Mouse (Mus musculus): ENCODE results near the gene Mansc1.

The Mansc1 gene

DNA sequence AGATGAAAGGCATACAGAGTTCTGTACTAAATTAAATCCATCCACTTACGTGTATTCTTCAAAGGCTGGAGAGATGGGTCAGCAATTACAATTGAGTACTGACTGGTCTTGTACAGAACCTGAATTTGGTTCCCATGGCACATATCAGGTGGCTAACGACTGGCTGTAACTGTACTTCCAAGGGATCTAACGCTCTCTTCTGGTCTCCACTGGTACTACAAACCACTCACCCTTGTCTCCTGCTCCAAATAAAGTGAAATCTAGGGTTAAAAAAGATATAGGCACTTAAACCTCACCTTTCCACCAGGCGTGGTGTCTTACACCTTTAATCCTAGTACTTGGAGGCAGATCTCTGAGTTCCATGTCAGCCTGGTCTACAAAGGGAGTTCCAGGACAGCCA lies 4.2 kb upstream of the Mansc1 start:
- DNase-seq, result no peak

DNA sequence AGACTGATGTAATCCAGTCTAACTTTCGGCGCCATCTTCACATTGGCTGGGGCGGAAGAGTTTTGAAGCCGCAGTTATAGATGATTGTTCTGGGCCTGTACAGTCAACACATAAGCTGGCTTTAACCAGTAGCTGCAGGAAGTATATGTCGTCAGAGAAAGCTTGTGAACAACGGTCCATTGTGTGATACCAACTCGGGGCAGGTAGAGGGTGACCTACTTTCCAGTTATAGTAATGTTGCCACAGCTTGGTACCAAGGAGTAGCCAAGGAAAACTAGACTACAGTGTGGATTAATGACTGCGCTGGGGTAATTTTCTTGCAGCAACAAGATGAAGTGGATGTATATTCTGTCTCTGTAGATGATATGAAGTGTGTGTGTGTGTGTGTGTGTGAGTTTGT lies 1.3 kb upstream of the Mansc1 start:
- no peak for DNase-seq

DNA sequence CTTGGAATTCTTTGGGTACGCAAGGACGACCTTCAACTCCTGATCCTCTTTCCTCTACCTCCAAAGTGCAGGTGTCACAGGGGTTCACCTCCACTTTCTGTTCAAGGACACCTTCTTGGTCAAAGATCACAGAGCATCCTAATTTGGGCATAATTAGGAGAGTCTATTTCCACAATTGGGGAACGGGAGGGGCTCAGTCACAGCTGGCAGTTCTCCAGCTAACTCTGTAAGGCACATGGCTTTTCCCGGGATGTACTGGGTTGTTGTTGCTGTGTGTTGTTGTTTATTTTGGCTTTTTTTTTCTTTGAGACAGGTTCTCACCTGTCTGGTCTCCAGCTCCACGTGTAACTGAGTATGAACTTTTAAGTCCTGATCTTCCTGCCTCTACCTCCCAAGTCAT lies 468 bp upstream of the Mansc1 start:
- DNase-seq, result peak; percentile 22

DNA sequence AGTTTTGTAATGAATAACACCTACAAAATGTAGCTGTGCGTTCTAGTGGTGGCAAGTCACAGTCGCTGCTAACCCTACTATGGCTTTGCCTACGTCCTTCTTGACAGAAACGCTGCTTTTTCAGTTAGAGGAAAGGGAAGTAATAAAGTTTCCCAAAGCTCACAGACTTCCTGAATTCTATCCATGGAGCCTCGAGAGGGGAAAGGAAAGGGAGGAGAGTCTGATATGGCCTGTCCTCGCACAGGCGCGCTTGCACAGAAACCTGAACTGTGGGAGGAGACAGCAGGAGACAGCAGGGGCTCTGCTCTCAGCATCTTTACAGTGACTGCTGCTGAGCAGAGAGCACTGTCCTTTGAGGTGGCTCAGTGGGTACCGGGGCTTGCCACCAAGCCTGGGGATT lies 1.8 kb downstream of the Mansc1 start:
- DNase-seq, result peak; percentile 51

DNA sequence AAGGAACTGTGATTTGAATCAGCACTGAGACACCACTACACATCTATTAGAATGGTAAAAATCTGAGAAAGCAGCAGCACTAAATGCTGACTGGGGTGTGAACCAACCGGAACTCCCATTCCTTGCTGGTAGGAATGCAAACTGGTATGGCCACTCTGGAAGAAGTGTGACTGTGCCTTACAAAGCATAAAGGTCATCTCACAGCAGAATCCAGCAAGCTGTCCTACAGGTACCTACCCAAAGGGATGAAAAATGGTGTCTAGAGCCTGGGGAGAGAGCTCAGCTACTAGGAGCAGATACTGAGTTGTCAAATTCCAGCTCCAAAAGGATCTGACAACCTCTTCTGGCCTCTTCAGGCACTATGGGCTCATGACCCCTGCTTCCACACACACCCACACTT lies 5.7 kb downstream of the Mansc1 start:
- no peak for DNase-seq

DNA sequence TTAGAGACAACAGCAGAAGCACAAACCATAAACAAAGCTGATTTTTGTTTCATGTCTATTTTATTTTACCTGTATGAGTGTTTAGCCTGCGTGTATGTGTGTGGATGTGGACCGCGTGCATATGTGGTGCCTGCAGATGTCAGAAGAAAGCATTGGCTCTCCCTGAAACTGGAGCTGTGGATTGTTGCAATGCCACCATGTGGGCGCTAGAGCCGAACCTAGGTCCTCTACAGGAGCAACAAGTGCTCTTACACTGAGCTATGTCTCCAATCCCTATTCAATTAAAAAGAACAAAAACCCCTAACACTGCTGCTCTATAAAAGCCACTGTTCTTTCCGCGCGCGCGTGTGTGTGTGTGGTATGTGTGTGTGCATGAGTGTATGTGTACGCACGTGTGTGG lies 6.9 kb downstream of the Mansc1 start:
- no peak for DNase-seq

DNA sequence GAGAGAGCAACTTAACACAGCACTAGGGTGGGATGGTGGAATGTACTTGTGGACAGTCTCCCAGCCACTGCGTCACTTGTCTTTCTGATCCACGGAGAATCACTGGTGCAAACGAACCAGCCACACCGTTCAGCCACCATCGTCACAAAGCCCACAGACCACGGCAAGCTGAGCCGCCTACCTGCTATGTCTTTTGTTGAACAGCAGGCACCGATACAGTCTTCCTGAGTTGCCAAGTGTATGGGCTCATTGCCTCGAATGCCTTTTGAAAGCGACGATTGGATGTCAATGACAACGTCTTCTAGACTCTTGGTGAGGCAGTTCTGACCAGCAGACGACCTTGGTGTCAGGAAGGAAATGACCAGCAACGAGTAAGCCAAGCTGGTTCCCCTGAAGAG lies 10.7 kb downstream of the Mansc1 start:
- no peak for DNase-seq

DNA sequence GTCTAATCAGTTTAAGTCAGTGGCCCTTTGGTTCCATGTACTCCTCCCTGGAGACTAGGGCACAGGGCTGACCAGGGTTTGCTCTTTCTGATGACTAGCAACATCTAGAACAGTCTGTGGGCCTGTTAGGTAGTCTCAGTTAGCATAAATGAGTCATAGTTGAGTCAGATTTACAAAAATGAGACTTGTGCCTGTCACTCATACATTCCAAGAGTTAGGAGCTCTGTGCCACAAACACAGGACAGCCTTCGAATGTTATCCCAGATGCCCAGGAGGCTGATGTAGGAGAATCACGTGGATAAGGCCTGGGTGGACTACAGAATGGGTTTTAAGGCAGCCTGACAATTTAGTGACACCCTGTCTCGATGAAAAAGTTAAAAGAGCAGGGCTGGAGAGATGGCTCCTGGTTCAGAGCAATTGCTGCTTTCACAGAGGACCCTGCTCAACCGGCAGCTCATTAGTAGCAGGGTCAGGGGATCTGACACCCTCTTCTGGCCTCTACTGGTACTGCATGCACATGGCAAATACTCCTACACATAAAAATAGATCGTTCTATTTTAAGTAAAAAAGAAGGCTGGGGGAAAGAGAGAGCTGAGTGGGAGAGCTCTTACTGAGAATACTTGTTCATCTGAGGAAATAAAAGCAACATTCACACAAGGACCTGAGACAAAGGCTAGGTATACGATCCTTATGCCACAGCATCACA lies 11.3 kb downstream of the Mansc1 start:
- no peak for DNase-seq

DNA sequence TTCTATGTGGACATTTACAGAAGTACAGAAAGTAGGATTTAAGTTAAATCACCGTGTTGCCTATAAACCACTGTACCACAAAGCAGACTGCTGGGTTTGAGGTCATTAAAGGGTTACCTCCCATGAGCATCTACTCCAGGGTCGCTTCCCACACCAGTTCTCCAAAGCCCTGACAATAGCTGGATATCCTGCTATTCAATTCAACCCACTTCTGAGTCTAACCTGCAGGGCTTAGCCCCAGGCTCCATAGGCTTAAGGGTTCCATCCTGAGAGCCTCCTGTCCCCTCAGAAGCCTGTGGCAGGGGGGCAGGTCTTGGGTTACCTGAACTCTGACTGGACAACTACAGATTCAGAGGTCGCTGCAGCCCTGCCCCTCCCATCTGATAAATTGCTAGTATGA lies 12.2 kb downstream of the Mansc1 start:
- no peak for DNase-seq

DNA sequence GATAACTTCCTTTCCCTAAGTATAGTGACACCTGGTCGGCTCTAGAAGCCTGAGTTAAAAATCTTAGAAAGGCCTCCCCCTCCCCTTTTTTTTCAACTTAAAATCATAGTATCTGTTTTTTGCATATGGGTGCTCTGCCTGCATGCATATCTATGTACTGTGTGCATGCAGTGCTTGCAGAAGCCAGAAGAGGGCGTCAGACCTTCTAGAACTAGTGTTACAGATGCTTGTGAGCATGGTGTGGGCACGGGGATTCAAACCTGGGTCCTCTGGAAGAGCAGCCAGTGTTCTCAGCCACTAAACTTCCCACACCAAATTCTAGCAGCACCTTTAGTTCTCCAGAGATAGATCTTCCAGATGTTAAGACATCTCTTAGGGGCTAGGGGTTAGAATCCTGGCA lies 14.7 kb downstream of the Mansc1 start:
- no peak for DNase-seq

DNA sequence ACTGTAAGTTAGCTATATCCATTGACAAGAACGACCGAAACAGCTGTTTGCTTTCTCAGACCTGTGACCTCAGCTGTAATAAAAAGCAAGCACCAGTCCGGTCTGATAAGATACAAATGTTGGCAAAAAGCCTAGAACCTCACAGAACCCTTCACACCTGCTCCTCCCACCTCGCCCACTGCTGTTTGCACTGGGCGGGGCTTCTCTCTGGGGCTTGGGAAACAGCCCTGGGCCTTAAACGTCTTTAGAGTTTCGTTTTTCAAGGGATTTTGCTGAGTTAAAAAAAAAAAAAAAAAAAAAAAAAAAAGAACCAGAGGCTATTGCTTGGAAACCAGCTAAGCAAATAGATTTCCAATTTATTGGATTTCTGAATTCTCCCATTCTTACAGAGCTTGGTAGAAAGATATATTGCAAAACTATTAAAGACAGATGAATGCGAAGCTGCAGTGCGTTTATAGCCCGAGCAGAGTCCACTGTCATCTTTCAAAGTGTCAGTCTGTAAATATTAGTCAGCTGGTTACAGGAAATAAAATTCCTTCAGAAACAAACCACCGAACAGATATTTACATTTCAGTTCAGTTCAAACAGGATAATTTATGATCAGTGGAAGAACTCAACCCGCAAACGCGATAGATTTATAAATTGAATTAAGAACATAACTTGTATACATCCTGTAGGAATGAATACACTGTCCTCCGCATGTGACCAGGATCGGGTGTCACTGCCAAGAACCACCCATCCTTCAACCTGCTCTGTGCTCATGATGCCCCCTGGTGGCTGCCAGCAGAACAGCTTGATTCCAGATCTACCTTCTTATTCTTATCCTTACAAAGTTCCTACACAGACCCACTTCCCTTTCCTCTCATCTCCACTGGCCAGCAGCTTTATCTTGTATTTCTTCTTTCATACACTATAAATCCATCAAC lies 17.3 kb downstream of the Mansc1 start:
- DNase-seq, result peak; percentile 89

DNA sequence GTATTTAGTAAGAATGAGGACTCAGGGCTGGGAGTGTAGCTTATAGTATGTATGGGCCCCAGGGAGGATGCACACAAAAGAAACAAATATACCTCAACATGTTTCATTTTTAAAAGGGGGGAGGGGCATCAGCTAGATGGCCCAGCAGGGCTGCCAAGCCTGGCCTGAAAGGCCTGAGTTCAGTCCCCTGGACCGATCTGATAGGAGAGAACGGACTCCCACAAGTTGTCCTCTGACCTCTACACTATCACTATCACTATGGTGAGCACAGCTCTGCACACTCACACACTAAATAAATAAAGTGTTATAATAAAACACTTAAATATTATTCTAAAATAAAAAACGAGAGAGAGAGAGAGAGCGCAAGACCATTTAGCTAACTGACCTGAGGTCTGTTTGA lies 18.0 kb downstream of the Mansc1 start:
- no peak for DNase-seq

DNA sequence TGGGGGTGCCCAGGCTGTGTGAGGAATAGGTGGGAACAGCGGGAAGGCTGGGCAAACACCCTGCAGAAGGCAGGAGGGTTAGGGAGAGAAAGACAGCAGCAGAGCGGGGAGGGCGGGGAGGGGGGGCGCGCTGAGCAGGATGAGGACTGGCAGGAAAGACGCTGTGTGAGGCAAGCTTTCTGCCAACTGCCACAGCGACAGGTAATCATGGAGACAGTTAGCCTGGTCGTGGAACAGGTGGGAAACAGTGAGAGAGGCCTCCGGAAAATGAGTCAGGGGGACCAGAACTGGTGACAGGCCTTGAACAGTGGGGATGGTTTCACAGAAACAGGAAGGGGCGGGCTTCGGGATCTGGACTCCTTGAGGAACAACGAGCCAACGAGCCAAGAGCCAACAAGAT lies 20.4 kb downstream of the Mansc1 start:
- no peak for DNase-seq

DNA sequence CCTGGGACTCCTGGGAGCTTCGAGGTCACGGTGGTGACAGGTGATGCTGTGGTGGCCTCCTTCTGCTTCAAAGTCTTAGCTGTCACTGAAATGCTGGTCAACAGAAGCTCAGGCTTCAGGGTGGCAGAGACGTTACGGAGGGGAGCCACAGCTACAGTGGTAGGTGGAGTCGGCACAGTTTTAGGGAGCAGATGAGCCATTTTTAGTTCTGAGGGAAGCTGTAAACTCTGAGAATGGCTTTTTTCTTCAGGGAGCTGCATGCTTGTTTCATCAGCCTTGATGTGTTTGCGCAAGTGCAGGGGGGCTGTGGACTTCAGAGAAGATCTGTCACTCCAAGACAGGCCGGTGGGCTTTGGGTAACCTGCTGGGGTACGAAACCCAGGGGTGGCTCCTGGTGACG lies 21.9 kb downstream of the Mansc1 start:
- no peak for DNase-seq

DNA sequence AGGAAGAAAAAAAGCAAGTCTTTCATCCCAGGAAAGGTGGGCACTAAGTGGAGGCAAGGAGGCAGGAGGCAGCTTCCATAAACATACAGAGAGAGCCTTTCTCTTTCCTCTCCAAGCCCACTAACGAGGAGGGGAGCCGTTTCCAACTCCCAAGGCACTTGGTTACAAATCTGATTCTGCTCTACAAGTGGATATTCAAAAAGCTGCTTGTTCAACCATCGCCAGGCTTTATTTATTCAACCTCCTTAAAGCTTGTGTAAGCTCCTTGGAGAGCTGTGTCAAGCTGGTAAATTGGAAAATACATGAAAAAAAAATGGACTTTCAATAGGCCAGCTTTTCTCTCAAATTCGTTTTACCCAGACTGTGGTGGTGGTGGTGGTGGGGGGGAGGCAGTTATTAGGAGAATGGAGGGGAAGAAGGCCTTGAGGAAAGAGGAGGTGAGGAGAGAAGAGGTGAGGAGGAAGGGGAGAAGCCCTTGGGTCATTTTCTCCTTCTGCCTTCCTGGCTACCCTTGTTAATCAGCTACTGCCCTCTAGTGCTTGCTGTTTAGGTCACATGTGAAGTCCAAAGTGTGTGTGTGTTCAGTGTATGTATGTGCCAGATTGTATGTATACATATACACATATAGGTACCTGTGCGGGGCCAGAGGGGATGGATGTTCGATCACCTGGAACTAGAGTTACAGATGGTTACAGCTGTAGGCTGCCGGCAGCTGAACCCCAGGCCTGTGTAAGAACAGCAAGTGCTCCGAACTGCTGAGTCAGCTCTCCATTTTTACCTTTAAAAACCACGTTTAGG lies 25.1 kb downstream of the Mansc1 start:
- peak; percentile 74 for DNase-seq

DNA sequence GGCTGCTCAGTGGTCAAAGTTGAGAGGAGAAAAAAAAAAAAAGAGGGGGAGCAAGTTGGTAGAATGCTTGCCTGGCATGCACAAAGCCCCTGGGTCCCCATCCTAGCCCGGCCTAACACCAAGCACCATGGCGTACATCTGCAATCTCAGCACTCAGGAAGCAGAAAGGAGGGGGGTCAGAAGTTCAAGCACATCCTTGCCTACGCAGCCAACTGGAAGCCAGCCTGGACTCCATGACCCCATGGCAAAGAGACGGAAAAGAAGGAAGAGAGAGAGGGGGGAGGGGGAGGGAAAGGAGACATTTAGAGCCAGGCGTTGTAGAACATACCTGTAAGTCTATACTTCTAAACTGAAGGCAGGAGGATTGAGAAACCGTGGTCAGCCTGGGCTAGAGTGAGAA lies 25.7 kb downstream of the Mansc1 start:
- DNase-seq, result peak; percentile 67

DNA sequence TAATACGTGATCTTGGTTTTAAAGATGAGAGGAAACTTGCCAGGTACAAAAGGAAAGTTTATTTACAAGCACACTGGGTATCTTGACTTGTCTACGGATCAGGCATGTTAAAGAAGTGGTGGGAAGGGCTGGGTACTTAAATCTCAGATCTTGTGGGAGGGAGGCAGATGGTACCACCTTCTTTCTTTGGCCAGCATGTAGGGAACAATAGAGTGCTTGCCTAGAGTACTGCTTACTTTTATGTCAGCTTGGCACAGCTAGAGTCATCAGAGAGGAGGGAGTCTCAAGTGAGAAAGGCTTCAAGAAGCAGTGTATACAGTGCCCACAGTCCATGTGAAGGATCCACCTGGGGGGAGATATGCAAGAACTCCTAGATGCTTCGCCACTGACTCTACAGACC lies 27.1 kb downstream of the Mansc1 start:
- DNase-seq, result no peak

DNA sequence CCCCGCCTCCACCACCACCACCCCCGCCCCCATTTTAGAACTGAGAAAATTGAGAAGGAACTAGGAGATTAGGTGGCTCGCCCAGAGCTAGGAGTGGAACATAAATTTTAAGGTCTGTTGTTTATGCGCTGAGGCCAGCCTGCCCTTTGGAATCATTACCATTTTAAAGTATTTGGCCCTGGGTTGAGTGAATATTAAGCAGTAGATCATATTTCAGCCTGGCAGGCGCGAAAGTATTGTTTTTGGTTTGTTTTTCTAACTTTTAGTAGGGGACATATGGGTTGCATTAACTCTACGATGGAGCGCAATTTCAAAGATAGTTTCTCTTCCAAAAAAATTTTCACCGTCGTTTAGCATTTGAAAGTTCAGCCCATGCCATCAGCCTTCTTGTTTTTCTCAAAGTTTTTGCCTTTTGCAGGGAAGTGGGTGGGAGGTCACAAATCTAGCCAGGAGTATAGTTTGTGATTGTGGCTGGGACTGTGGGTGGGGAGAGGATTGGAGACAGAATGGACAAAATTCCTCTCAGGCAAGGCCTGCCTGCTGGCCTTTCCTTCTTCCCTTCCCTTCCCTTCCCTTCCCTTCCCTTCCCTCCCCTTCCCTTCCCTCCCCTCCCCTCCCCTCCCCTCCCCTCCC lies 29.8 kb downstream of the Mansc1 start:
- DNase-seq, result peak; percentile 65

DNA sequence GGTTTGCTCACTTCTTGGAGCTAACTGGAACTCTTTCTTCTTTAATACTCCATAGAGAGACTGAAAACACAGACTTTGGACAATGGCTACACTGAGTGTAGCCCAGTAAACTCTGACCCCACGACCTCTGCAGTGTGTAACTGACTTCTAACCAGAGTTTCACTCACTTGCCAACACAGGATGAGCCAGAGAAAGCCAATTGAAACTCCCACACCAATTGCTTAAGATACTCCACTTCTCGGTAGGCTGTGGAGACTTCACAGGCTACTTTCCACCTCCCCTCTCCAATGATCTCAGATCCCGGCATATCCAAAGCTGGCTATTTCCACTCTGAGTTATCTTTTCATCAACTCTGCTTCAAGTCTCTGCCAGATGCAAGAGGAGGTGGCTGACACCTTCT lies 30.5 kb downstream of the Mansc1 start:
- DNase-seq, result peak; percentile 76

DNA sequence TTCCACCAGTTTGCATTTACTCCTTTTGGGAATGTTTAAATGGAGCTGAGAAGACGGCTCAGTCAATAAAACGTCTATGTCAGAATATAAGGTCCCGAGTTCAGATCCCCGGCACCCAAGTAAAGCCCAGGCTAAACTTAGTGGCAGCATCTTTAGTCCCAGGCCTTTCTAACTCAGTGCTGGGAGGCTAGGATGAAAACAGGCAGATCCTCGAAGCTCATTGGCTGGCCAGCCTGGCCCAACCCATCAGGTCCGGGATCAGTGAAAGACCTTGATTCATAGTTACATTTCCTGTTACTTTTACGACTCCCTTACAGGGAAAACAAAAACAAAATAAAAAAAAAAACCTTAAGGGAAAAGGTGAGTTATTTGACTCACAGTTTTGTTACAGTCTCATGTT lies 31.2 kb downstream of the Mansc1 start:
- no peak for DNase-seq

DNA sequence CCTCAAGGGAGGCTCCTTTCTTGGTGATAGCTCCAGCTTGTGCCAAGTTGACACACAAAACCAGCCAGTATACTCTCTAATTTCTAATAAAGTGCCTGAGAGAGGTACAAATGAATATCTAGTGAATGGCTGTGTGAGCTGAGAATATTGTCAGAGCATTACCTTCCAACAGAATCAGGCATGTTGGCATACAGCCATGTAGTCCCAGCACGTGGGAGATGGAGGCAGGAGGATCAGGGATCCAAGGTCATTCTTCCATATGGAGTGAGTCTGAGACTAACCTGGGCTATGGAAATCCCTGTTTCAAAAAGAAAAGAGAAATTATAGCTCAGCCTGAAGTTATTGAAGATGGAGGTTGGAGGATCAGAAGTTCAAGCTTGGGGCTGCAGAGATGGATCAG lies 33.0 kb downstream of the Mansc1 start:
- DNase-seq, result peak; percentile 59

DNA sequence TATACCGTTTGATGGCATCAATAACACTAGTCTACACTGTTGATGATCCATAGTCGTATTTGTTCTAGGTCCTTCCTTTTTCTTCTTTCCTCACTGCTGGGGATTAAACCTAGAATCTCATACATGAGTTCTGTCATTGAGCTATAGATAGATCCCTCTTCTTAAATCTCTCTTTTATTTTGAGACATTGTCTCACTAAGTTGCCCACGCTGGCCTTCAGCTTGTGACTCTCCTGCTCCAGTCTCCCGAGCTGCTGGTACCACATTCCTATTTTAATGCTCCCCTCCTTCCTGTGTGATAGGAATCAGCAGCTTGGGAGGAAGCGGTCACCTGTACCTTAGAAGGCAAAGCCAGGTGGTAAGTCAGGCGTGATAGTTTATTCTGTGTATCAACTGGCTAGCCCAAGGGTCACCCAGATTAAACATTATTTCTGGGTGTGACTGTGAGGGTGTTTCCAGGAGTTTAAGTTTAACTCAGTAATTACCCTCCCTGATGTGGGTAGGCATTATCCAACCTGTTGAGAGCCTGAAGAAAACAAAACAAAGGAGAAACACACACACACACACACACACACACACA lies 34.5 kb downstream of the Mansc1 start:
- peak; percentile 84 for DNase-seq

All from kidney, postnatal 14 days (tissue).